Comparison of ENCODE assay signal across 8 mouse cellular contexts in genomic region chr10:80897861-80898510, GRCm38 (mm10). TPM values are rescaled to one million over a fixed set of nuclear protein-coding genes. Genes with fewer than 3 reads are reported as not detected.
DNase-seq lines count a peak whose midpoint lies in the region; ATAC-seq and TF ChIP-seq lines count a peak whose summit lies in the region.

No protein-coding gene starts in this region.

- peak overlapping the region; percentile 2; the same call in 1 of the 2 replicates for H3K9ac ChIP-seq in hindbrain, embryonic 12.5 days
- H3K9ac ChIP-seq in midbrain, postnatal 0 days (replicated peaks; ENCODE audit: low read length, poor library complexity, severe bottlenecking): no peak overlapping the region

- 33% methylated on average over 41 of the region's 41 CpGs for WGBS in hindbrain, embryonic 12.5 days
- 29% methylated on average over 35 of the region's 41 CpGs for WGBS in midbrain, postnatal 0 days

- peak overlapping the region; percentile 45 for H3K4me3 ChIP-seq in cortical plate, adult 2 months (ENCODE audit: insufficient read depth, low read length)
- 0 out of 2 replicates have a peak overlapping the region, but pooled peaks have one; percentile 2 for H3K4me3 ChIP-seq in hindbrain, embryonic 12.5 days
- H3K4me3 ChIP-seq in midbrain, postnatal 0 days (ENCODE audit: low read depth, low read length): no peak overlapping the region

- no peak for TF ChIP-seq CTCF in cortical plate, adult 2 months (IDR thresholded peaks at IDR 0.05; ENCODE audit: extremely low read depth, insufficient read depth, low read length)
- TF ChIP-seq CTCF in midbrain, postnatal 0 days (IDR thresholded peaks at IDR 0.05): no peak

- peak; percentile 65 for TF ChIP-seq POLR2A in cortical plate, adult 2 months (IDR thresholded peaks at IDR 0.05; ENCODE audit: extremely low read depth, insufficient read depth, low read length)

- H3K9me3 ChIP-seq in hindbrain, embryonic 12.5 days (replicated peaks): no peaks in the 10 kb centered on the region
- no peaks in the 10 kb centered on the region for H3K9me3 ChIP-seq in midbrain, postnatal 0 days (ENCODE audit: low read length)

- H3K27ac ChIP-seq in cortical plate, adult 2 months (ENCODE audit: insufficient read depth, low read length): peak overlapping the region; percentile 96
- no peak overlapping the region for H3K27ac ChIP-seq in hindbrain, embryonic 12.5 days
- H3K27ac ChIP-seq in midbrain, postnatal 0 days (ENCODE audit: low read depth, low read length): no peak overlapping the region

- peak overlapping the region; percentile 11 for H3K4me2 ChIP-seq in hindbrain, embryonic 12.5 days (replicated peaks)
- no peak overlapping the region for H3K4me2 ChIP-seq in midbrain, postnatal 0 days (ENCODE audit: low read depth, low read length, poor library complexity, severe bottlenecking)

- no peak for ATAC-seq in hindbrain, embryonic 12.5 days (ENCODE audit: low FRiP score)
- ATAC-seq in midbrain, postnatal 0 days (ENCODE audit: low FRiP score): no peak
- no peak for ATAC-seq in activated CD4-positive, CD25-positive, alpha-beta regulatory T cell, adult 4 months

- peak; percentile 66 for DNase-seq in layer of hippocampus, adult 11-12 months (ENCODE audit: low spot score)
- DNase-seq in layer of hippocampus, adult 9-10 months (ENCODE audit: low spot score): no peak
- peak; percentile 26 for DNase-seq in midbrain, postnatal 0 days (ENCODE audit: low spot score)
- DNase-seq in urinary bladder, postnatal 4 days (ENCODE audit: low spot score in 2 of 2): no peak
- no peak for DNase-seq in cerebellum, postnatal 14 days

- H3K36me3 ChIP-seq in hindbrain, embryonic 12.5 days: peaks cover 33% of the 10 kb centered on the region
- peaks cover 20% of the 10 kb centered on the region for H3K36me3 ChIP-seq in midbrain, postnatal 0 days (ENCODE audit: insufficient read depth, low read length)

- H3K4me1 ChIP-seq in cortical plate, adult 2 months (ENCODE audit: control insufficient read depth, insufficient read depth, low read length): peaks cover 6% of the 10 kb centered on the region
- H3K4me1 ChIP-seq in hindbrain, embryonic 12.5 days: peaks cover 20% of the 10 kb centered on the region
- peaks cover 4% of the 10 kb centered on the region; the same call in 1 of the 2 replicates for H3K4me1 ChIP-seq in midbrain, postnatal 0 days (ENCODE audit: insufficient read depth, low read length)

- no peaks in the 10 kb centered on the region for H3K27me3 ChIP-seq in hindbrain, embryonic 12.5 days
- H3K27me3 ChIP-seq in midbrain, postnatal 0 days (ENCODE audit: insufficient read depth, low read length): no peaks in the 10 kb centered on the region

RNA-seq across cellular contexts. Expression of gene Timm13, which starts 2.8 kb away (rescaled TPM):
- polyA plus RNA-seq in cortical plate, adult 2 months (2012; rRNA removed): 207 and 219 TPM in 2 replicates
- polyA plus RNA-seq in hindbrain, embryonic 12.5 days (2016; fragmentation: Nextera tagmentation; extraction: Ambion mirVana): 271 and 305 TPM in 2 replicates
- total RNA-seq in midbrain, postnatal 0 days (2014; rRNA removed): 153 and 267 TPM in 2 replicates
- 362 and 384 TPM in 2 replicates for polyA plus RNA-seq in midbrain, postnatal 0 days (2015; fragmentation: Nextera tagmentation; extraction: Ambion mirVana)
- polyA plus RNA-seq in activated CD4-positive, CD25-positive, alpha-beta regulatory T cell, adult 4 months (2017; shearing (Covaris generic)): 100 to 1,000 TPM; 228 to 262 TPM

RNA-seq across cellular contexts. Expression of gene Lmnb2, which starts 20.1 kb away (rescaled TPM):
- 23.6 and 24.5 TPM in 2 replicates for polyA plus RNA-seq in cortical plate, adult 2 months (2012; rRNA removed)
- polyA plus RNA-seq in hindbrain, embryonic 12.5 days (2016; fragmentation: Nextera tagmentation; extraction: Ambion mirVana): 56.8 and 57.9 TPM in 2 replicates
- 40.2 and 47.3 TPM in 2 replicates for total RNA-seq in midbrain, postnatal 0 days (2014; rRNA removed)
- 22.6 and 22.7 TPM in 2 replicates for polyA plus RNA-seq in midbrain, postnatal 0 days (2015; fragmentation: Nextera tagmentation; extraction: Ambion mirVana)
- polyA plus RNA-seq in activated CD4-positive, CD25-positive, alpha-beta regulatory T cell, adult 4 months (2017; shearing (Covaris generic)): 1 to 10 TPM; 2.8 to 4.5 TPM

RNA-seq across cellular contexts. Expression of gene Tmprss9, which starts 26.3 kb away (rescaled TPM):
- 0.21 and 0.40 TPM in 2 replicates for polyA plus RNA-seq in cortical plate, adult 2 months (2012; rRNA removed)
- polyA plus RNA-seq in hindbrain, embryonic 12.5 days (2016; fragmentation: Nextera tagmentation; extraction: Ambion mirVana): 0.08 TPM in 2 replicates
- 0.09 and 0.11 TPM in 2 replicates for total RNA-seq in midbrain, postnatal 0 days (2014; rRNA removed)
- 0.27 and 0.31 TPM in 2 replicates for polyA plus RNA-seq in midbrain, postnatal 0 days (2015; fragmentation: Nextera tagmentation; extraction: Ambion mirVana)
- polyA plus RNA-seq in activated CD4-positive, CD25-positive, alpha-beta regulatory T cell, adult 4 months (2017; shearing (Covaris generic)): not detected

RNA-seq across cellular contexts. Expression of gene Gadd45b, which starts 31.9 kb away (rescaled TPM):
- polyA plus RNA-seq in cortical plate, adult 2 months (2012; rRNA removed): 23.9 and 25.6 TPM in 2 replicates
- polyA plus RNA-seq in hindbrain, embryonic 12.5 days (2016; fragmentation: Nextera tagmentation; extraction: Ambion mirVana): 11.8 and 15.8 TPM in 2 replicates
- 3.5 and 7.3 TPM in 2 replicates for total RNA-seq in midbrain, postnatal 0 days (2014; rRNA removed)
- polyA plus RNA-seq in midbrain, postnatal 0 days (2015; fragmentation: Nextera tagmentation; extraction: Ambion mirVana): 5.0 and 6.4 TPM in 2 replicates
- 10 to 100 TPM; 22.8 to 45.2 TPM for polyA plus RNA-seq in activated CD4-positive, CD25-positive, alpha-beta regulatory T cell, adult 4 months (2017; shearing (Covaris generic))

RNA-seq across cellular contexts. Expression of gene Sppl2b, which starts 42.9 kb away (rescaled TPM):
- 94.2 and 96.5 TPM in 2 replicates for polyA plus RNA-seq in cortical plate, adult 2 months (2012; rRNA removed)
- polyA plus RNA-seq in hindbrain, embryonic 12.5 days (2016; fragmentation: Nextera tagmentation; extraction: Ambion mirVana): 56.6 and 58.8 TPM in 2 replicates
- total RNA-seq in midbrain, postnatal 0 days (2014; rRNA removed): 116 and 132 TPM in 2 replicates
- polyA plus RNA-seq in midbrain, postnatal 0 days (2015; fragmentation: Nextera tagmentation; extraction: Ambion mirVana): 78.6 and 86.2 TPM in 2 replicates
- polyA plus RNA-seq in activated CD4-positive, CD25-positive, alpha-beta regulatory T cell, adult 4 months (2017; shearing (Covaris generic)): 10 to 100 TPM in 1 of 2 experiments, 1 to 10 TPM in 1; 8.9 to 18.4 TPM

Comparison
In these comparisons a context has a peak if more than half of its experiments do, and no peak if none do; other contexts are left out.
1. DNase-seq: peak in layer of hippocampus, adult 11-12 months (single experiment) and midbrain, postnatal 0 days (single experiment); none in layer of hippocampus, adult 9-10 months (single experiment), urinary bladder, postnatal 4 days (0 of 2) and cerebellum, postnatal 14 days (0 of 2).